Mouse (Mus musculus) midbrain, postnatal 0 days (tissue): ENCODE results near the gene Map3k12. TPM values are rescaled to one million over a fixed set of nuclear protein-coding genes. Genes with fewer than 3 reads are reported as not detected.

ENCODE experiments used
- ATAC-seq: fragments of 200-750 bp; cut with Nextera tagmentation; 2 replicates; pipeline ENCODE4 v1.8.0; 2017; ENCODE audit warnings: moderate number of reproducible peaks, mild to moderate bottlenecking, moderate TSS enrichment, moderate library complexity; ENCODE audit not compliant: low FRiP score
- DNase-seq: peaks from one replicate; pipeline ENCODE4 v3.0.0-alpha.2; 2015; ENCODE audit warnings: low spot score
- H3K27ac ChIP-seq: fragments of 300-500 bp; sonication (generic); 2 replicates; pipeline ENCODE4 v1.5.1; 2014; ENCODE audit warnings: low read depth, mild to moderate bottlenecking, low read length, mixed read lengths
- H3K27me3 ChIP-seq: fragments of 300-500 bp; sonication (generic); 2 replicates; pipeline ENCODE4 v1.6.1; 2014; ENCODE audit warnings: low read length, control low read depth, mixed read lengths; ENCODE audit not compliant: insufficient read depth
- H3K36me3 ChIP-seq: fragments of 300-500 bp; sonication (generic); 2 replicates; pipeline ENCODE4 v1.6.1; 2014; ENCODE audit warnings: low read length, control low read depth, mixed read lengths; ENCODE audit not compliant: insufficient read depth
- H3K4me1 ChIP-seq: fragments of 300-500 bp; sonication (generic); 2 replicates; pipeline ENCODE4 v1.6.1; 2014; ENCODE audit warnings: mild to moderate bottlenecking, control low read depth, antibody characterized with exemption, low read length, mixed read lengths; ENCODE audit not compliant: insufficient read depth
- H3K4me2 ChIP-seq: fragments of 300-500 bp; sonication (generic); 2 replicates; pipeline ENCODE4 v1.6.1; 2014; ENCODE audit warnings: low read depth, mild to moderate bottlenecking, low read length, mixed read lengths; ENCODE audit not compliant: poor library complexity, severe bottlenecking
- H3K4me3 ChIP-seq: fragments of 300-500 bp; sonication (generic); 2 replicates; pipeline ENCODE4 v1.5.1; 2014; ENCODE audit warnings: low read depth, mild to moderate bottlenecking, low read length, moderate library complexity
- H3K9ac ChIP-seq: fragments of 300-500 bp; sonication (generic); replicated peaks from 2 replicates; pipeline ENCODE4 v1.6.1; 2014; ENCODE audit warnings: mild to moderate bottlenecking, low read length, moderate library complexity, mixed read lengths; ENCODE audit not compliant: poor library complexity, severe bottlenecking
- H3K9me3 ChIP-seq: fragments of 300-500 bp; sonication (generic); 2 replicates; pipeline ENCODE4 v1.6.1; 2016; ENCODE audit warnings: low read length, control low read depth
- CTCF ChIP-seq: IDR thresholded peaks from 2 replicates; pipeline ENCODE4 v1.5.1; 2016; ENCODE audit warnings: antibody characterized with exemption, mild to moderate bottlenecking
- WGBS: fragments of 180-500 bp; shearing (Covaris S2); extraction: QIAGEN DNeasy Blood & Tissue Kit; methylation state at CpG from one replicate; pipeline ENCODE4 v1.1.7; 2014; 5-methylcytosine and 5-hydroxymethylcytosine counted together
- polyA plus RNA-seq: library from polyadenylated mRNA; unstranded; fragments of >200 nt; fragmentation: Nextera tagmentation; extraction: Ambion mirVana; gene quantifications from 2 replicates; pipeline ENCODE4 v1.2.1, GENCODE M21; 2015
- total RNA-seq: library from RNA; depleted of rRNA; stranded (reverse); fragments of >200 nt; gene quantifications from 2 replicates; pipeline ENCODE4 v1.2.3, GENCODE M21; 2014

Gene Map3k12
- total and polyA plus RNA-seq, 2 experiments from 2014 or later: 49.7 to 73.3 TPM

- no peak overlapping the region for H3K4me2 ChIP-seq
- 0 out of 2 replicates have a peak, but pooled peaks have one; percentile 7 for TF ChIP-seq CTCF
- H3K27me3 ChIP-seq: no peaks in the 10 kb centered on the region
- H3K4me3 ChIP-seq: no peak overlapping the region
- no peak overlapping the region for H3K27ac ChIP-seq
- ATAC-seq (no peak), DNase-seq (no peak)
- 96% methylated on average over 9 of the region's 9 CpGs for WGBS
- no peak overlapping the region for H3K9ac ChIP-seq
- no peaks in the 10 kb centered on the region for H3K4me1 ChIP-seq
- H3K36me3 ChIP-seq: no peaks in the 10 kb centered on the region
- no peaks in the 10 kb centered on the region for H3K9me3 ChIP-seq
These were observed 48.0 kb downstream of the Map3k12 start for GRCm38 (mm10) chr15:102468675-102469370.

DNA sequence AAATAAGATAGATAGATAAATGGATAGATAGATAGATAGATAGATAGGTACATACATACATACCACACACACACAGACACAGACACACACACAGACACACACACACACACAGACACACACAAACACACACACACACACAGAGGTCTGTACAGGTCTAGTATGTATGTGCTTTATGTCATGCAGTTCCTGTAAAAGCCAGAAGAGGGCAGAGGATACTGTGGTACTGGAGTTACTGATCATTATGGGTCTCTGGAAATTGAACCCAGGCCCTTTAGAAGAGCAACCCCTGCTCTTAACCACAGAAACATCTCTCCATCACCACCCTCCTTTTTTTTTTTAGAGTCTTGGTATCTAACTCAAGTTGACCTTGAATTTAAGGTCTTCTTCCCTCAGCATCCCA lies 53.2 kb downstream of the Map3k12 start:
- DNase-seq (no peak), ATAC-seq (no peak)
- Histone ChIP-seq H3K4me3 (no peak overlapping the region), H3K9ac (no peak overlapping the region), H3K4me2 (no peak overlapping the region), H3K36me3 (0 out of 2 replicates have a peak, but pooled peaks cover 2% of the 10 kb centered on the region), H3K27ac (no peak overlapping the region), H3K9me3 (no peaks in the 10 kb centered on the region), H3K27me3 (no peaks in the 10 kb centered on the region), H3K4me1 (no peaks in the 10 kb centered on the region)
- peak; percentile 56 for TF ChIP-seq CTCF

DNA sequence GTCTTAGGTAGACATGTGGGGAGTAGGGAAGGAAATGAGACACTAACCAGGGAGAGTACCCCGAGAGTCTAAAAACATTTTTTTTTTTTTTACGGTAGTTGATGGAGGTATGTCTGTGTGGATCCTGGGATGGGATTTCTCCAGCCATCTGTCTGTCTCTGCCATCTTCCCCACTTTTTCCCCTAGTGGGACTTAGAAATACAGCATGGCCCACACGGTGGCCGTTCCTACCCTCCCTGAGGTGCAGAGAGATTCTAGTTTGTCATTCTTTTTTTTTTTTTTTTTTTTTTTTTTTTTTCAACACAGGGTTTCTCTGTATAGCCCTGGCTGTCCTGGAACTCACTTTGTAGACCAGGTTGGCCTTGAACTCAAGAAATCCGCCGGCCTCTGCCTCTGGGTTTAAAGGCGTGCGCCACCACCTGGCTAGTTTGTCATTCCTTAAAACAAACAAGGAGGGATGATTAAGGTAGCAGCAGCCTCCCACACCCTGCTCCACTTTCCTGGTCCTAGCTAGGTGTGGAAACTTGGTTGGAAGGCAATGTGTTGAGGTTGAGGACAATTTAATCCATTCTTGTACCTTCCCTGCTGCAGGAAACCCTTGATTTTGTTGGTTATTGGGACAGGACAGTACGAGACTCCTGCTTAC lies 55.3 kb downstream of the Map3k12 start:
- 0 out of 2 replicates have a peak, but pooled peaks cover 2% of the 10 kb centered on the region for H3K36me3 ChIP-seq
- DNase-seq (no peak), ATAC-seq (no peak)
- no peak overlapping the region for H3K27ac ChIP-seq
- no peak overlapping the region for H3K4me2 ChIP-seq
- H3K9me3 ChIP-seq: no peaks in the 10 kb centered on the region
- WGBS: 85% methylated on average over 9 of the region's 9 CpGs
- no peak for TF ChIP-seq CTCF
- H3K27me3 ChIP-seq: no peaks in the 10 kb centered on the region
- H3K4me3 ChIP-seq: no peak overlapping the region
- no peak overlapping the region for H3K9ac ChIP-seq
- no peaks in the 10 kb centered on the region for H3K4me1 ChIP-seq

GRCm38 (mm10) chr15:102460971-102461370 lies 55.9 kb downstream of the Map3k12 start:
- ATAC-seq (no peak), DNase-seq (no peak)
- Histone ChIP-seq H3K9ac (no peak overlapping the region), H3K27ac (no peak overlapping the region), H3K4me2 (no peak overlapping the region), H3K9me3 (no peaks in the 10 kb centered on the region), H3K27me3 (no peaks in the 10 kb centered on the region), H3K4me3 (no peak overlapping the region), H3K4me1 (no peaks in the 10 kb centered on the region), H3K36me3 (0 out of 2 replicates have a peak, but pooled peaks cover 2% of the 10 kb centered on the region)
- no peak for TF ChIP-seq CTCF
- WGBS: 69% methylated on average over 4 of the region's 4 CpGs

- H3K4me3 ChIP-seq: no peak overlapping the region
- no peaks in the 10 kb centered on the region for H3K27me3 ChIP-seq
- H3K9ac ChIP-seq: no peak overlapping the region
- 81% methylated on average over 12 of the region's 12 CpGs for WGBS
- no peak overlapping the region for H3K27ac ChIP-seq
- H3K4me1 ChIP-seq: no peaks in the 10 kb centered on the region
- ATAC-seq (no peak), DNase-seq (no peak)
- no peak for TF ChIP-seq CTCF
- no peak overlapping the region for H3K4me2 ChIP-seq
- no peaks in the 10 kb centered on the region for H3K9me3 ChIP-seq
- H3K36me3 ChIP-seq: 0 out of 2 replicates have a peak, but pooled peaks cover 2% of the 10 kb centered on the region
These were observed 56.5 kb downstream of the Map3k12 start for GRCm38 (mm10) chr15:102460409-102460808.

GRCm38 (mm10) chr15:102459847-102460246 lies 57.0 kb downstream of the Map3k12 start:
- no peak for ATAC-seq
- 71% methylated on average over 5 of the region's 5 CpGs for WGBS
- no peak for DNase-seq
- Histone ChIP-seq H3K4me2 (peak overlapping the region; percentile 52; the same call in 1 of the 2 replicates), H3K9me3 (no peaks in the 10 kb centered on the region), H3K4me3 (no peak overlapping the region), H3K4me1 (no peaks in the 10 kb centered on the region), H3K9ac (no peak overlapping the region), H3K27ac (no peak overlapping the region), H3K27me3 (no peaks in the 10 kb centered on the region), H3K36me3 (0 out of 2 replicates have a peak, but pooled peaks cover 2% of the 10 kb centered on the region)
- TF ChIP-seq CTCF: no peak
